Mouse (Mus musculus): ENCODE results near the gene Gm17581.
A peak's percentile ranks its signal among the peaks of the same experiment; 100 is the strongest.

DNA sequence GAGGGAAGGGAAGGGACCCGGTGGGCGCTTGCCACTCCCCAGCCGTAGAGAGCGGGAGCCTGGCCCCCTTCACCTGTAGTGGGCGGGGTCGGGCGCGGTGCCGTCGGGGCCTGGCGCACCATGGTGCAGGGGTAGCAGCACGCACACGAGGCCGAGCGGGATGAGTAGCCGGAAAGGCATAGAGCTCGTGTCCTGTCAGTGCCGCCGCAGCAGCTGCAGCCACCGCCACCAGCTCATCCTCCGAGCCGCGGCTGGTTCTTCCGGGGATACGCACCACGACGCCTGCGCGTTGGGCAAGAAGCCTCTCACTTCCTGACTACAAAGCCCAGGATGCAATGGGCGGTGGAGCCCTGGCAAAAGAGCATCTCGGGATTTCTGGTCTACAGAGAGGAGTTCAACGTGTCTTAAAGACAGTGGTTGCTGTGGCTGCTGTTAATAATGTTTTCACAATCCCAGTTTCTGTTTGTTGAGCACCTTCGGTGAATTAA is 6.5 kb downstream of the Gm17581 start, which contains the start of gene Edem2:
- no peak for TF ChIP-seq CTCF (IDR thresholded peaks at IDR 0.05; ENCODE audit: low read depth, low read length)
- peak; percentile 73 for TF ChIP-seq POLR2A (IDR thresholded peaks at IDR 0.05; ENCODE audit: insufficient read depth, low read length)
- TF ChIP-seq EP300 (IDR thresholded peaks at IDR 0.05; ENCODE audit: insufficient read depth, low read depth, low read length): no peak

Measured in ES-Bruce4 (cell line).